Mouse (Mus musculus) testis, postnatal 14 days (tissue): ENCODE measurements around the gene Kdm5d.

Source experiments
- DNase-seq: peaks from one replicate; pipeline ENCODE4 v3.0.0; 2021; ENCODE audit warnings: low spot score

Gene Kdm5d

DNA sequence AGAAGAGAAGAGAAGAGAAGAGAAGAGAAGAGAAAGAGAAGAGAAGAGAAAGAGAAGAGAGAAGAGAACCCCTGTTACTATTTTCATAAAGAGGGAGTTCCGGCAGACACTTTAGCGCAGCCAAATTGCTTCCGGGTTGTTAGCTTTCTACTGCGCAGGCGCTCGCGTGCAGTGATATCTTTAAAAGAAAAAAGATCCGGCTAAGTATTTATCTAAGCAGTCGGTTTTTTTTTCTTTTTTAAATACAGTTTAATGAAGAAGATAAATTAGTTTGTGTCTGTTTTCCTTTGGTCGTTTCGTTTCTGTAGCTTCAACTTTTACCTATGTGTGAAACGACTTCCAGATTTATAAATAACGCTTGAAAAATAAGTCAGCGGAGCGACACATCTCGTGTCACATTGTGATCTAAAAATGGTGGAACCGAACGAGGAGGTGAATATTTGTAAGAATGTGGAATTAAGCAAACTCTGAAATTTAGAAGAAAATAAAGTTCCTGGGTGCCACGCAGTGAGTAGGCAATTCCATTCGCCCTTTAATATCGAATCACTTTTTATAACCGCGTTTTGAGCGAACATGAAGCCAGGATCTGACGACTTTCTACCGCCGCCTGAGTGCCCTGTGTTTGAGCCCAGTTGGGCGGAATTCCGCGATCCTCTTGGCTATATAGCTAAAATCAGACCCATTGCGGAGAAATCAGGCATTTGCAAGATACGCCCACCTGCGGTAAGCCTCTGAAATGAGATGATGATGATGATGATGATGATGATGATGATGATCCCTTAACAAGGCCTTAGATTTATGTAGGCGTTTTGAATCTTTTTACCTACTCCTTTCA, at the start of gene Kdm5d:
Kdm5d (plus strand) TSS at position 396 of the 835 bp plus-strand sequence.
- peak; percentile 52 for DNase-seq

DNA sequence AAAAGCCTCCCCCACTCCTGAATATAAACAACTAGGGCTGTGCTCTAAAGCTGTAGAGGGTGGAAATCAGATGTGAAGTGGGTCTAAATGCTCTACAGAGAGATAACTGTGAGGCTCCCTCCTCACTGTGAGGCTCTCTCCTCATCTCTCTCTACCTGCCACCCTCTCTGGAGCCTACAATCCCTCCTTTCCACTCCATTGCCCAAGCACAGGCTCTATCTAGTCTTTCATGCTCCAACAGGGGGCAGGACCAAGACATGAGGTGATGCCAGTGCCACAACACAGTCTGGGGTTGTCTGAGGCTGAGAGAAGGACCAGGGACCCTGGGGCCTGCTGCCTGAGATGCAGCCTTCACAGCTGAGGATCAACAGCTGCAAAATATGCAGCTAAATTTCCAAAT, 25.2 kb upstream of the Kdm5d start:
- no peak for DNase-seq

- DNase-seq, result no peak
These were observed 24.6 kb upstream of the Kdm5d start for GRCm38 (mm10) chrY:872855-873549.
